Mouse (Mus musculus) MEL (cell line): ENCODE results near the gene Fgf22.

ENCODE experiments used
- POLR2A ChIP-seq, 2 experiments: IDR thresholded peaks; 2 replicates each; pipeline ENCODE4 v1.6.1; 2011 to 2012; ENCODE audit warnings: low read length in 2 of 2, mild to moderate bottlenecking in 2 of 2, control low read depth in 1 of 2, improper control_type of control experiment in 1 of 2, low read depth in 1 of 2, moderate library complexity in 1 of 2; ENCODE audit not compliant: control insufficient read depth in 1 of 2, insufficient read depth in 1 of 2, poor library complexity in 1 of 2
- RCOR1 ChIP-seq: IDR thresholded peaks from 2 replicates; pipeline ENCODE4 v1.6.1; 2012; ENCODE audit warnings: low read depth, mild to moderate bottlenecking, inconsistent platforms, low read length, improper control_type of control experiment

- TF ChIP-seq RCOR1: no peak
- no peak for TF ChIP-seq POLR2A (IDR thresholded peaks at IDR 0.05; ENCODE audit: control insufficient read depth in 1 of 2, insufficient read depth in 1 of 2, low read depth in 1 of 2, low read length in 2 of 2, poor library complexity in 1 of 2)
Observed at GRCm38 (mm10) chr10:79762875-79763274, 8.0 kb downstream of the Fgf22 start.
